Mouse (Mus musculus): ENCODE measurements around the gene Arid1a. TPM values are rescaled to one million over a fixed set of nuclear protein-coding genes. Genes with fewer than 3 reads are reported as not detected.

The Arid1a gene
- total and polyA plus RNA-seq, 3 experiments = 22.2 to 224 (median 205) TPM

- Histone ChIP-seq H3K27me3 (ENCODE audit: insufficient read depth, low read length) (peaks cover 3% of the 10 kb centered on the region; the same call in 1 of the 2 replicates), H3K4me3 (ENCODE audit: low read depth, low read length) (no peak overlapping the region), H3K9me3 (replicated peaks) (peaks cover 10% of the 10 kb centered on the region), H3K36me3 (replicated peaks) (no peaks in the 10 kb centered on the region), H3K4me1 (ENCODE audit: insufficient read depth, low read depth, low read length) (peaks cover 4% of the 10 kb centered on the region)
- no peak for TF ChIP-seq CTCF (IDR thresholded peaks at IDR 0.05; ENCODE audit: low read depth, low read length)
- TF ChIP-seq TAL1 (conservative IDR thresholded peaks at IDR 0.05; ENCODE audit: low read depth, low read length) = no peak
- no peak for TF ChIP-seq GATA1 (IDR thresholded peaks at IDR 0.05; ENCODE audit: borderline replicate concordance, low read length)
- TF ChIP-seq POLR2AphosphoS5 (IDR thresholded peaks at IDR 0.05; ENCODE audit: insufficient replicate concordance, low read depth, low read length) = no peak
- TF ChIP-seq GATA2 (IDR thresholded peaks at IDR 0.05; ENCODE audit: borderline replicate concordance, low read depth, low read length) = no peak
- DNase-seq (ENCODE audit: low spot score) = no peak
- ATAC-seq (ENCODE audit: extremely low read depth, insufficient number of reproducible peaks, low FRiP score, poor library complexity, severe bottlenecking) = no peak
These were observed 111.4 kb downstream of the Arid1a start for GRCm38 (mm10) chr4:133645195-133645594.

DNA sequence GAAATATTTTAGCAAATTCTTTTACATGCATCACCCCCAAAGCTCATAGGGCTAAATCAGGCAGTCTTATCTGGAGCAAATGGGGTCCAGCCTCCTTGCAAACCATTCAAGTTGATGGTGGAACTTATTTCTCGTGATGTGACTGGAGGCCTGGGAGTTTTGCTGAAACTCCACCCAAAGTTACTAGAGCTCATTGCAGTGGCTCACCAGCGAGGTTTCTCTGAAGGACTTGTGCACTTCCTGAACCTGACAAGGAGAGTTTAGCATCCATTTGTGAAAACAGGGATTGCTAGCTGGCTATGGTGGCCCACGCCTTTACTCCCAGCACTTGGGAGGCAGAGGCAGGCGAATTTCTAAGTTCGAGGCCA is 122.5 kb downstream of the Arid1a start:
- Histone ChIP-seq H3K4me3 (ENCODE audit: low read depth, low read length) (no peak overlapping the region), H3K9me3 (replicated peaks) (no peaks in the 10 kb centered on the region), H3K36me3 (replicated peaks) (peaks cover 13% of the 10 kb centered on the region), H3K27me3 (ENCODE audit: insufficient read depth, low read length) (peaks cover 18% of the 10 kb centered on the region), H3K4me1 (ENCODE audit: insufficient read depth, low read depth, low read length) (peaks cover 22% of the 10 kb centered on the region)
- no peak for TF ChIP-seq GATA2 (IDR thresholded peaks at IDR 0.05; ENCODE audit: borderline replicate concordance, low read depth, low read length)
- no peak for TF ChIP-seq CTCF (IDR thresholded peaks at IDR 0.05; ENCODE audit: low read depth, low read length)
- no peak for TF ChIP-seq GATA1 (IDR thresholded peaks at IDR 0.05; ENCODE audit: borderline replicate concordance, low read length)
- no peak for DNase-seq (ENCODE audit: low spot score)
- ATAC-seq (ENCODE audit: extremely low read depth, insufficient number of reproducible peaks, low FRiP score, poor library complexity, severe bottlenecking) = no peak

DNA sequence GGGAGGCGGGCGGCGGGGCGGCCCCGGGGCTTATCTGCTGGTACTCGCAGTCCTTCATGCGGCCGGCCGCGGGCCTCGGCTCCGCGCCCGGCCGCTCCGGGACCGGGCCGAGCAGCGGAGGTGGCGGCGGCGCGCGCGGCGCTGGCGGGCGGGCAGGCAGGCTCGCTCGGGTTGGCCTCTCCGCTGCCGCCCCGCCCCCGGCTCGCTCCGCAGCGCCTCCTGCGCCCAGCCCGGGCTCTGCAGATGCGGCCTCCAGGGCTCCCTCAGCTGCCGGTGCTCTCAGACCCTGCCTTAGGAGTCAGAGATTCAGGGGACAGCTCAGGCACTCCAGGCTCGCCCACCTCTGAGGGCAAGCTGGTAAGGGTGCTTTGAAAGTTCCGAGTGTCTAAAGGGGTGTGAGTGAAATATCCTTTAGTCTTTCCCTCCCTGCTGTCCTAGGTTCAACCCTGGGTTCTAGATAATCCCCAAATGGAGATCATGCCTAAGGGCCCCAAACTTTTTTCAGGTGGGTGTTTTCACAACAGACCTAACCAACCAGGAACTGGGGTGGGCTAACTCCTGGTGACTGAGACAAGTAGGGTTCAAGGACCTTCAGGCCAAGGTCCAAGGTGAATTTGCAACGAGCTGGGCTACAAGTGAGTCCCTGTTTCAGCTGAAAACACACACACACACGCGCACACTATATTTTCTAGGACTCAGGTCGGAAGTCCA is 123.1 kb downstream of the Arid1a start:
- Histone ChIP-seq H3K4me3 (ENCODE audit: low read depth, low read length) (peak overlapping the region; percentile 74), H3K9me3 (replicated peaks) (no peaks in the 10 kb centered on the region), H3K27me3 (ENCODE audit: insufficient read depth, low read length) (peaks cover 18% of the 10 kb centered on the region), H3K36me3 (replicated peaks) (peaks cover 13% of the 10 kb centered on the region), H3K4me1 (ENCODE audit: insufficient read depth, low read depth, low read length) (peaks cover 22% of the 10 kb centered on the region)
- TF ChIP-seq GATA1 (IDR thresholded peaks at IDR 0.05; ENCODE audit: borderline replicate concordance, low read length) (no peak), CTCF (IDR thresholded peaks at IDR 0.05; ENCODE audit: low read depth, low read length) (peak; percentile 55; the same call in 1 of the 2 replicates)
- ATAC-seq (ENCODE audit: extremely low read depth, insufficient number of reproducible peaks, low FRiP score, poor library complexity, severe bottlenecking) = no peak
- peak; percentile 88 for DNase-seq (ENCODE audit: low spot score)

GRCm38 (mm10) chr4:133632483-133633327 is 123.9 kb downstream of the Arid1a start:
- peaks cover 22% of the 10 kb centered on the region for H3K4me1 ChIP-seq (ENCODE audit: insufficient read depth, low read depth, low read length)
- no peaks in the 10 kb centered on the region for H3K9me3 ChIP-seq (replicated peaks)
- peaks cover 13% of the 10 kb centered on the region for H3K36me3 ChIP-seq (replicated peaks)
- TF ChIP-seq GATA2 (IDR thresholded peaks at IDR 0.05; ENCODE audit: borderline replicate concordance, low read depth, low read length) (no peak), CTCF (IDR thresholded peaks at IDR 0.05; ENCODE audit: low read depth, low read length) (no peak), GATA1 (IDR thresholded peaks at IDR 0.05; ENCODE audit: borderline replicate concordance, low read length) (no peak), POLR2AphosphoS5 (IDR thresholded peaks at IDR 0.05; ENCODE audit: insufficient replicate concordance, low read depth, low read length) (no peak), TAL1 (conservative IDR thresholded peaks at IDR 0.05; ENCODE audit: low read depth, low read length) (no peak)
- DNase-seq (ENCODE audit: low spot score) (peak; percentile 44), ATAC-seq (ENCODE audit: extremely low read depth, insufficient number of reproducible peaks, low FRiP score, poor library complexity, severe bottlenecking) (no peak)
- peak overlapping the region; percentile 74 for H3K4me3 ChIP-seq (ENCODE audit: low read depth, low read length)
- H3K27me3 ChIP-seq (ENCODE audit: insufficient read depth, low read length) = peaks cover 18% of the 10 kb centered on the region

DNA sequence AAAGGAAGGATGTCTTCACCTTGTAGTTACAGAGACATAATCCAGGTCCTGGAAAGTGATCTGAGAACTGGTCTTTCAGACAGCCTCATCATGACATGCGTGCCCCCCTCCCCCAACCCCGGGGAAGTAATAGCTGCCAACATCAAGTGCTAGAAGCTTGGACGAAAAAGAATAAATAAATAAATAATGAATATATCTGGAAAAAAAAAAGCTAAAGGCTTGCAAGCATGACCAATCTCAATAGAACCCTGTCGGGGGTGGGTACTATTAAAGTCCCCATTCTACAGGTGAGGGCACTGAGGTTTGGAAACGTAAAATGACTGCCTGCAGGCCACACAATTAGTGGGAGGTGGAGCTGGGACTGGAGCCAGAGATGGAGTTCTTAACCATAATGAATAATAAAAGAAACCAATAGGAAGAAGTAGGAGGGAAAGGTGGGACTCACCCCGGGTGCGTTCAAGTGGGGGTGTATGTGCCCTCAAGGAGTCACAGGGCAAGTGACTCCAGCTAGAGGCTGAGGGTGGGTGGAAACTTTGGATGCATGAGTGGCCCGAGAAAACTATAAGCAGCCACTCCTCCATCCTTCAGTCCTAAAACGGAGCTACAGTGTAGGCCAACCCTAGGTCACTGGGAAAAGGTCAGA is 124.7 kb downstream of the Arid1a start:
- DNase-seq (ENCODE audit: low spot score) = no peak
- H3K4me3 ChIP-seq (ENCODE audit: low read depth, low read length) = no peak overlapping the region
- H3K27me3 ChIP-seq (ENCODE audit: insufficient read depth, low read length) = peaks cover 16% of the 10 kb centered on the region; the same call in 1 of the 2 replicates
- H3K36me3 ChIP-seq (replicated peaks) = peaks cover 17% of the 10 kb centered on the region
- H3K4me1 ChIP-seq (ENCODE audit: insufficient read depth, low read depth, low read length) = peaks cover 22% of the 10 kb centered on the region
- no peak for ATAC-seq (ENCODE audit: extremely low read depth, insufficient number of reproducible peaks, low FRiP score, poor library complexity, severe bottlenecking)
- TF ChIP-seq TAL1 (conservative IDR thresholded peaks at IDR 0.05; ENCODE audit: low read depth, low read length) (no peak), POLR2AphosphoS5 (IDR thresholded peaks at IDR 0.05; ENCODE audit: insufficient replicate concordance, low read depth, low read length) (no peak), CTCF (IDR thresholded peaks at IDR 0.05; ENCODE audit: low read depth, low read length) (no peak), GATA1 (IDR thresholded peaks at IDR 0.05; ENCODE audit: borderline replicate concordance, low read length) (no peak), GATA2 (IDR thresholded peaks at IDR 0.05; ENCODE audit: borderline replicate concordance, low read depth, low read length) (no peak)
- H3K9me3 ChIP-seq (replicated peaks) = no peaks in the 10 kb centered on the region
